Mouse (Mus musculus) embryonic facial prominence, embryonic 12.5 days (tissue): ENCODE measurements around the gene Ndufv1. TPM values are rescaled to one million over a fixed set of nuclear protein-coding genes. Genes with fewer than 3 reads are reported as not detected.
"Not testable (repeated sequence)": the region's sequence is repeated elsewhere in the genome, so short reads cannot be mapped to it uniquely, and the experiment has no call there.

ENCODE experiments used
- ATAC-seq: fragments of 200-750 bp; cut with Nextera tagmentation; 2 replicates; pipeline ENCODE4 v1.8.0; 2017; ENCODE audit not compliant: insufficient number of reproducible peaks, insufficient read depth, low FRiP score, low TSS enrichment
- H3K27ac ChIP-seq: fragments of 300-500 bp; sonication (generic); 2 replicates; pipeline ENCODE4 v1.5.1; 2016; ENCODE audit warnings: mild to moderate bottlenecking
- H3K27me3 ChIP-seq: fragments of 300-500 bp; sonication (generic); 2 replicates; pipeline ENCODE4 v1.6.1; 2016; ENCODE audit warnings: mild to moderate bottlenecking, moderate library complexity
- H3K36me3 ChIP-seq: fragments of 300-500 bp; sonication (generic); 2 replicates; pipeline ENCODE4 v1.6.1; 2016; ENCODE audit warnings: mild to moderate bottlenecking
- H3K4me1 ChIP-seq: fragments of 300-500 bp; sonication (generic); 2 replicates; pipeline ENCODE4 v1.6.1; 2016
- H3K4me2 ChIP-seq: fragments of 300-500 bp; sonication (generic); replicated peaks from 2 replicates; pipeline ENCODE4 v1.6.1; 2016; ENCODE audit warnings: mild to moderate bottlenecking, moderate library complexity
- H3K4me3 ChIP-seq: fragments of 300-500 bp; sonication (generic); 2 replicates; pipeline ENCODE4 v1.5.1; 2016; ENCODE audit warnings: mild to moderate bottlenecking
- H3K9ac ChIP-seq: fragments of 300-500 bp; sonication (generic); 2 replicates; pipeline ENCODE4 v1.6.1; 2016; ENCODE audit warnings: mild to moderate bottlenecking, moderate library complexity
- H3K9me3 ChIP-seq: fragments of 300-500 bp; sonication (generic); 2 replicates; pipeline ENCODE4 v1.6.1; 2016; ENCODE audit warnings: mild to moderate bottlenecking, moderate library complexity
- WGBS: fragments of 180-500 bp; shearing (Covaris S2); methylation state at CpG from one replicate; pipeline ENCODE4 v1.1.7; 2016; 5-methylcytosine and 5-hydroxymethylcytosine counted together
- polyA plus RNA-seq: library from polyadenylated mRNA; unstranded; fragments of >200 nt; fragmentation: Nextera tagmentation; extraction: Ambion mirVana; gene quantifications from 2 replicates; pipeline ENCODE4 v1.2.1, GENCODE M21; 2016

Ndufv1 gene
- polyA plus RNA-seq, 1 experiment from 2014 or later = 201 TPM

- Histone ChIP-seq H3K9me3 (no peaks in the 10 kb centered on the region), H3K9ac (no peak overlapping the region), H3K4me2 (no peak overlapping the region), H3K4me3 (no peak overlapping the region), H3K27me3 (no peaks in the 10 kb centered on the region), H3K4me1 (peaks cover 20% of the 10 kb centered on the region), H3K36me3 (no peaks in the 10 kb centered on the region), H3K27ac (no peak overlapping the region)
- 86% methylated on average over 14 of the region's 14 CpGs for WGBS
- no peak for ATAC-seq
These were observed 24.5 kb downstream of the Ndufv1 start for GRCm38 (mm10) chr19:3988066-3988465.

- Histone ChIP-seq H3K9ac (no peak within 1 kb of the TSS), H3K4me1 (peaks cover 21% of the 10 kb centered on the region), H3K4me2 (no peak within 1 kb of the TSS; the same call in 1 of the 2 replicates), H3K27me3 (no peaks in the 10 kb centered on the region), H3K4me3 (no peak within 1 kb of the TSS), H3K36me3 (no peaks in the 10 kb centered on the region), H3K27ac (no peak within 1 kb of the TSS), H3K9me3 (no peaks in the 10 kb centered on the region)
- ATAC-seq = peak; percentile 54; the same call in 1 of the 2 replicates
- 13% methylated on average over 8 of the region's 8 CpGs for WGBS
These were observed 26.3 kb downstream of the Ndufv1 start, which contains the start of gene Acy3 for GRCm38 (mm10) chr19:3986334-3986733. Acy3 (plus strand) TSS chr19:3986570.

GRCm38 (mm10) chr19:3985261-3985681, 27.3 kb downstream of the Ndufv1 start:
- no peak overlapping the region for H3K27ac ChIP-seq
- no peak overlapping the region for H3K4me3 ChIP-seq
- no peak overlapping the region for H3K9ac ChIP-seq
- peaks cover 21% of the 10 kb centered on the region for H3K4me1 ChIP-seq
- H3K4me2 ChIP-seq = no peak overlapping the region
- no peaks in the 10 kb centered on the region for H3K36me3 ChIP-seq
- H3K9me3 ChIP-seq = no peaks in the 10 kb centered on the region
- no peaks in the 10 kb centered on the region for H3K27me3 ChIP-seq
- ATAC-seq = 0 out of 2 replicates have a peak, but pooled peaks have one; percentile 25
- WGBS = 31% methylated on average over 8 of the region's 8 CpGs

GRCm38 (mm10) chr19:3983527-3984200, 28.9 kb downstream of the Ndufv1 start:
- Histone ChIP-seq H3K9ac (no peak overlapping the region), H3K27ac (peak overlapping the region; percentile 52; the same call in 1 of the 2 replicates), H3K4me2 (no peak overlapping the region), H3K36me3 (no peaks in the 10 kb centered on the region), H3K4me3 (no peak overlapping the region), H3K4me1 (peaks cover 21% of the 10 kb centered on the region), H3K9me3 (no peaks in the 10 kb centered on the region), H3K27me3 (no peaks in the 10 kb centered on the region)
- no peak for ATAC-seq
- WGBS = 26% methylated on average over 9 of the region's 9 CpGs

- peaks cover 11% of the 10 kb centered on the region for H3K4me1 ChIP-seq
- WGBS = 80% methylated on average over 9 of the region's 9 CpGs
These were observed 31.7 kb downstream of the Ndufv1 start for GRCm38 (mm10) chr19:3980917-3981316.

GRCm38 (mm10) chr19:3980309-3980708, 32.3 kb downstream of the Ndufv1 start:
- H3K27me3 ChIP-seq = no peaks in the 10 kb centered on the region
- H3K4me2 ChIP-seq = no peak overlapping the region
- no peak overlapping the region for H3K27ac ChIP-seq
- no peaks in the 10 kb centered on the region for H3K36me3 ChIP-seq
- no peak overlapping the region for H3K4me3 ChIP-seq
- H3K9me3 ChIP-seq = no peaks in the 10 kb centered on the region
- peaks cover 11% of the 10 kb centered on the region for H3K4me1 ChIP-seq
- ATAC-seq = no peak
- no peak overlapping the region for H3K9ac ChIP-seq
- WGBS = 13% methylated on average over 4 of the region's 4 CpGs

More at GRCm38 (mm10) chr19:3980917-3981316, 31.7 kb downstream of the Ndufv1 start:
- Histone ChIP-seq H3K4me3 (no peak overlapping the region), H3K4me2 (no peak overlapping the region), H3K27me3 (no peaks in the 10 kb centered on the region), H3K36me3 (no peaks in the 10 kb centered on the region), H3K9me3 (no peaks in the 10 kb centered on the region), H3K9ac (no peak overlapping the region), H3K27ac (no peak overlapping the region)
- no peak for ATAC-seq

GRCm38 (mm10) chr19:3975866-3976265, 36.7 kb downstream of the Ndufv1 start:
- no peaks in the 10 kb centered on the region for H3K27me3 ChIP-seq
- H3K4me2 ChIP-seq = no peak overlapping the region
- no peak overlapping the region for H3K27ac ChIP-seq
- H3K9me3 ChIP-seq = no peaks in the 10 kb centered on the region
- H3K4me3 ChIP-seq = no peak overlapping the region
- H3K4me1 ChIP-seq = peaks cover 10% of the 10 kb centered on the region
- H3K36me3 ChIP-seq = no peaks in the 10 kb centered on the region
- no peak overlapping the region for H3K9ac ChIP-seq
- WGBS = 67% methylated on average over 2 of the region's 2 CpGs
- no peak for ATAC-seq

- not testable (repeated sequence) for ATAC-seq, H3K27ac ChIP-seq, H3K4me2 ChIP-seq, H3K4me1 ChIP-seq, H3K9ac ChIP-seq, H3K9me3 ChIP-seq, H3K4me3 ChIP-seq, H3K27me3 ChIP-seq, H3K36me3 ChIP-seq
- 76% methylated on average over 6 of the region's 6 CpGs for WGBS
These were observed 38.0 kb downstream of the Ndufv1 start for GRCm38 (mm10) chr19:3974608-3975007.

- Histone ChIP-seq H3K9me3 (no peaks in the 10 kb centered on the region), H3K9ac (no peak within 1 kb of the TSS), H3K4me1 (peaks cover 10% of the 10 kb centered on the region), H3K4me3 (no peak within 1 kb of the TSS), H3K4me2 (no peak within 1 kb of the TSS), H3K36me3 (no peaks in the 10 kb centered on the region), H3K27ac (no peak within 1 kb of the TSS), H3K27me3 (no peaks in the 10 kb centered on the region)
- no peak for ATAC-seq
- 25% methylated on average over 8 of the region's 9 CpGs for WGBS
These were observed 40.4 kb downstream of the Ndufv1 start, which contains the start of gene Aldh3b2 for GRCm38 (mm10) chr19:3972229-3972628. Aldh3b2 (plus strand) TSS chr19:3972328.

- H3K27ac ChIP-seq = no peak overlapping the region
- ATAC-seq = no peak
- no peaks in the 10 kb centered on the region for H3K27me3 ChIP-seq
- peaks cover 7% of the 10 kb centered on the region for H3K4me1 ChIP-seq
- 61% methylated on average over 3 of the region's 3 CpGs for WGBS
- H3K9me3 ChIP-seq = no peaks in the 10 kb centered on the region
- H3K36me3 ChIP-seq = no peaks in the 10 kb centered on the region
- H3K9ac ChIP-seq = no peak overlapping the region
- H3K4me2 ChIP-seq = no peak overlapping the region
- no peak overlapping the region for H3K4me3 ChIP-seq
These were observed 45.3 kb downstream of the Ndufv1 start for GRCm38 (mm10) chr19:3967258-3967657.

GRCm38 (mm10) chr19:3966330-3967075, 46.1 kb downstream of the Ndufv1 start:
- no peak overlapping the region for H3K4me2 ChIP-seq
- no peak overlapping the region for H3K27ac ChIP-seq
- H3K4me3 ChIP-seq = no peak overlapping the region
- no peaks in the 10 kb centered on the region for H3K9me3 ChIP-seq
- 70% methylated on average over 11 of the region's 11 CpGs for WGBS
- no peaks in the 10 kb centered on the region for H3K27me3 ChIP-seq
- no peaks in the 10 kb centered on the region for H3K4me1 ChIP-seq
- ATAC-seq = no peak
- no peak overlapping the region for H3K9ac ChIP-seq
- H3K36me3 ChIP-seq = no peaks in the 10 kb centered on the region

GRCm38 (mm10) chr19:3964030-3964429, 48.6 kb downstream of the Ndufv1 start:
- WGBS = 73% methylated on average over 4 of the region's 4 CpGs
- ATAC-seq = no peak
- Histone ChIP-seq H3K36me3 (no peaks in the 10 kb centered on the region), H3K27ac (no peak overlapping the region), H3K4me2 (no peak overlapping the region), H3K9me3 (no peaks in the 10 kb centered on the region), H3K4me1 (no peaks in the 10 kb centered on the region), H3K9ac (no peak overlapping the region), H3K27me3 (no peaks in the 10 kb centered on the region), H3K4me3 (no peak overlapping the region)
